Mouse (Mus musculus) heart, embryonic 15.5 days (tissue): ENCODE data around the gene Adgrf1. TPM values are rescaled to one million over a fixed set of nuclear protein-coding genes. Genes with fewer than 3 reads are reported as not detected.

Experiments
- ATAC-seq: fragments of 200-750 bp; cut with Nextera tagmentation; replicated peaks from 2 replicates; pipeline ENCODE4 v1.8.0; 2017; ENCODE audit warnings: low read depth, moderate TSS enrichment; ENCODE audit not compliant: insufficient number of reproducible peaks, insufficient read depth, low FRiP score
- H3K27ac ChIP-seq: fragments of 300-500 bp; sonication (generic); 2 replicates; pipeline ENCODE4 v1.5.1; 2015; ENCODE audit warnings: mild to moderate bottlenecking, inconsistent platforms
- H3K27me3 ChIP-seq: fragments of 300-500 bp; sonication (generic); 2 replicates; pipeline ENCODE4 v1.6.1; 2015; ENCODE audit warnings: inconsistent platforms
- H3K36me3 ChIP-seq: fragments of 300-500 bp; sonication (generic); 2 replicates; pipeline ENCODE4 v1.6.1; 2015; ENCODE audit warnings: mild to moderate bottlenecking, inconsistent platforms
- H3K4me1 ChIP-seq: fragments of 300-500 bp; sonication (generic); replicated peaks from 2 replicates; pipeline ENCODE4 v1.6.1; 2015; ENCODE audit warnings: inconsistent platforms
- H3K4me2 ChIP-seq: fragments of 300-500 bp; sonication (generic); 2 replicates; pipeline ENCODE4 v1.6.1; 2015; ENCODE audit warnings: inconsistent platforms, mild to moderate bottlenecking, moderate library complexity
- H3K4me3 ChIP-seq: fragments of 300-500 bp; sonication (generic); 2 replicates; pipeline ENCODE4 v1.5.1; 2015; ENCODE audit warnings: mild to moderate bottlenecking, inconsistent platforms
- H3K9ac ChIP-seq: fragments of 300-500 bp; sonication (generic); 2 replicates; pipeline ENCODE4 v1.6.1; 2015; ENCODE audit warnings: mild to moderate bottlenecking, inconsistent platforms
- H3K9me3 ChIP-seq: fragments of 300-500 bp; sonication (generic); replicated peaks from 2 replicates; pipeline ENCODE4 v1.6.1; 2016; ENCODE audit warnings: inconsistent platforms
- WGBS: fragments of 180-500 bp; shearing (Covaris S2); methylation state at CpG from one replicate; pipeline ENCODE4 v1.1.7; 2015; ENCODE audit warnings: mixed read lengths; 5-methylcytosine and 5-hydroxymethylcytosine counted together
- polyA plus RNA-seq: library from polyadenylated mRNA; unstranded; fragments of >200 nt; fragmentation: Nextera tagmentation; extraction: Ambion mirVana; gene quantifications from 2 replicates; pipeline ENCODE4 v1.2.1, GENCODE M21; 2015

Adgrf1 gene
- polyA plus RNA-seq, 1 experiment from 2014 or later: not detected

DNA sequence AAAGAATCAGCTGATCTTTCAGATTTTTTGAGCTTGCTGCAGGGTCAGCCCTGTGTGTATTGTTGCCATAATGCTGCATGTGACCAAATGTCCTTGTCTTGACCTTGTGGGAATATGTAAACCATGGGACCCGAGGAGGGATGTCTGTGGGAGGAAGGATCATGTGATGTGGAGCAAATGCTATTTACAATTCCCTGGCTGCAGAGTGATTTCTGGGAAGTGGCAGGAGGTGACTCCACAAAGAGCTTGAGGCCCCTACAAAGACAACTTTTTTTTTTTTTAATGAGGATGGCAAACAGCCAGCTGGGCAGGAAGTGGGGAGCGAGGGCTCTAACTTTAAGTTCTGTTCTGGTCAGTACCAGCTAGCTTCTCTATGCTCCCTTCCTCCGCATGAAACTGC is 20.5 kb upstream of the Adgrf1 start:
- H3K9ac ChIP-seq: no peak overlapping the region
- peak overlapping the region; percentile 14; the same call in 1 of the 2 replicates for H3K27ac ChIP-seq
- no peak for ATAC-seq

DNA sequence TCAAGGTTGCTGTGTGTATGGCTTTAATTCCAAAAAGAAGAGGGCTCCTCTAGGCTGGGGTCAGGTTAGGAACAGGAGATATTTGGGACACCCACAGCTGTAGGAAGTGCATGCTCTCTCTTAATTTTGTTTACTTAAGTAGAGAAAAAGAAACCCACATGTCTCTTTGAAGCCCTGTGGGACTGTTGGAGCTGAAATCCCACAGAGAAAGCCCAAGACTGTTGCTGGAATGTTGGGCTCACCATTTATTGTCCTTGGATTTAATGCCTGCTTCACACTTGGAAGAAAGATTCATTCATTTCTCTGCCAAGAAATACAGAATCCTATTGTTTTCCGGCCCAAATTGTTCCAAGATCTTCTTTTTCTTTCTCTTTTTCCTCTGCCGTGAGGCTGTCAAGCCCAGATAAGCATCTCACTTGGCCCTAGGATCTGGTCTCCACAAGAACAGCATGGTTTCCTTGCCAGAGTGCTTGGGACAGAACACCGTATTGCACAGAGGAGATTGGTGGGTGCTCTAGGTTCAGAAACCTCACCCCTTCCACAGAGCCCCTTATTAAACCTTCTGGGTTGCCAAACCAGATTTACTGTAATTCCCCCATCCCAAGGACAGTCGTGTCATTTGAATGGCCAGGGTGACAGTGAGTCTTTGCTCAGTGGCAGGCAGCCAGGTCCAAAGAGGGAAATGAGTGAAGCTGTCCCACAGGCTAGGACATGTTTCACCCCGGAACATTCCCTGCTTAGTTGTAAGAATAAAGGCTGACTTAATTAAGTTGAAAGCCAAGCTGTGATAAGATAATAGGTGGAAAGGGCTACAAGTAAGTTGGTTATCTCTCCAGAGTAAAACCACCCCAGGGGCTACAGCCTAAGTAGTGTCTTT is 18.6 kb upstream of the Adgrf1 start:
- no peak overlapping the region for H3K4me2 ChIP-seq
- WGBS: 27% methylated on average over 5 of the region's 5 CpGs
- H3K27me3 ChIP-seq: no peaks in the 10 kb centered on the region
- no peaks in the 10 kb centered on the region for H3K36me3 ChIP-seq
- peaks cover 32% of the 10 kb centered on the region for H3K4me1 ChIP-seq
- peak overlapping the region; percentile 59 for H3K27ac ChIP-seq
- no peaks in the 10 kb centered on the region for H3K9me3 ChIP-seq
- no peak overlapping the region for H3K9ac ChIP-seq
- no peak overlapping the region for H3K4me3 ChIP-seq
- ATAC-seq: peak; percentile 36; the same call in 1 of the 2 replicates

More for the DNA sequence above, 20.5 kb upstream of the Adgrf1 start:
- no peak overlapping the region for H3K4me3 ChIP-seq
- H3K9me3 ChIP-seq: no peaks in the 10 kb centered on the region
- H3K4me1 ChIP-seq: peaks cover 29% of the 10 kb centered on the region
- no peaks in the 10 kb centered on the region for H3K36me3 ChIP-seq
- H3K4me2 ChIP-seq: no peak overlapping the region
- 34% methylated on average over 3 of the region's 3 CpGs for WGBS
- H3K27me3 ChIP-seq: no peaks in the 10 kb centered on the region

DNA sequence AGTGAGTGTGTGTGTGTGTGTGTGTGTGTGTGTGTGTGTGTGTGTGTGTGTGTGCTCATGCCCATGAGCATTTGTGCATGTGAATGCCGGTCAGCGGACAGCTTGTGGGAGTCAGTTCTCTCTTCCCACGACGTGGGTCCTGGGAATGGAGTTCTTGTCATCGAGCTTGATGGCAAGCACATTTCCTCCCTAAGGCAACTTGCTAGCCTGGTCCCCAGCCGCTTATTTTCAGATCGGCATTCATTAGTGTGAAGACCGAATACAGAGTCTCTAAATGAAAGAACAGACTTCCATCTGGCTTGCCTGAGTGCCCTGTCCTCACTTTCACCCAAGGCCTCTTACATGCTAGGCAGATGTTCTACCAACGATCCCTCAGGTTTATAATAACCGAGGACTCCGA is 17.3 kb upstream of the Adgrf1 start:
- Histone ChIP-seq H3K4me1 (peaks cover 32% of the 10 kb centered on the region), H3K36me3 (no peaks in the 10 kb centered on the region), H3K27me3 (no peaks in the 10 kb centered on the region), H3K9me3 (no peaks in the 10 kb centered on the region), H3K4me2 (no peak overlapping the region), H3K27ac (no peak overlapping the region), H3K9ac (no peak overlapping the region), H3K4me3 (no peak overlapping the region)
- WGBS: 71% methylated on average over 11 of the region's 11 CpGs
- ATAC-seq: no peak

DNA sequence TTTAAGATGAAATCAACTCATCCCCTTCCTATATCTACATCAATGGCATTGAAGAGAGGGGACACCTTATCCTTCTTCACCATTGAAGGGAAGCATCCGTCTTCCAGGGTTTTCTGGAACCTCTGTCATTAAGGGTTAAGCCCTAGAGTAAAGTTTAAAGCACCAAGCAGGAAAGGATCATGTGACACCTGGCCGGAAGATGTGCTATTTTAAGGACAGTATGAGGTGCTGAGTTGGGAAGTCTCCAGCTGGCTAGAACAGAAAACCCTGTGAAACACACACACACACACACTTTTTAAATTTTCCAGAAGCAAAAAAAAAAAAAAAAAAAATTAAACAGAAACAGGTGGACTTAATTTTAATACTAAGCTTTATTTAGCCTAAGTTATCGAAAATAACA is 15.9 kb upstream of the Adgrf1 start:
- no peak overlapping the region for H3K9ac ChIP-seq
- no peak overlapping the region for H3K4me2 ChIP-seq
- no peaks in the 10 kb centered on the region for H3K27me3 ChIP-seq
- H3K4me3 ChIP-seq: no peak overlapping the region
- peaks cover 32% of the 10 kb centered on the region for H3K4me1 ChIP-seq
- no peak for ATAC-seq
- 36% methylated on average over 3 of the region's 3 CpGs for WGBS
- H3K36me3 ChIP-seq: no peaks in the 10 kb centered on the region
- H3K27ac ChIP-seq: no peak overlapping the region
- H3K9me3 ChIP-seq: no peaks in the 10 kb centered on the region

DNA sequence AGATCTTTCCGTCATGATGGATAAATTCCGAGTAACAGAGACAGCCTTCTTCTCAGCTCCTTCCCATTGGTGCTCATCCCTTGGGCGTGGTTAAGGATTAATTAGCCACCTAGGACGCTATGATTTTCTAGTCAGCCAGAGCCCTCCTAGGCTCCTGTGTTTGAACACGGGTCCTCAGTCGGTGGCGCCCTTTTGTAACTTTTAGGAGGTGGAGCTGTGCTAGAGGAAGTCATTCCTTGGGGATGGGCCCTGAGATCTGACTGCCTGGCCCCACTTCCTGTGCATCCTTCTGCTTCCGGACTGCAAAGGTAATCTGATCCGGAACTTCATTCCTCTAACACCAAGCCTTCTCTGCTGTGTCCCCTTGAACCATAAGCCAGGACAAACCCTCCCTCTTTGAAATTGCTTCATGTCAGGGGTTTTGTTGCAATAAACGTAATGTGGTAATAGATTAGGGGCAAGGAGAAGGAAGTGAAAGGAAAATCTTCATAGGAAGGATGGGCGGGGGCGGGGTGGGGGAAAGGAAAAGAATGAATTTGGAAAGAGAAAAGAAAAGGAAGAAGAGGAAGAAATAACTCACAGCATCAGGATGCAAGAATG is 13.5 kb upstream of the Adgrf1 start:
- H3K36me3 ChIP-seq: no peaks in the 10 kb centered on the region
- H3K4me3 ChIP-seq: no peak overlapping the region
- H3K9me3 ChIP-seq: no peaks in the 10 kb centered on the region
- H3K27me3 ChIP-seq: no peaks in the 10 kb centered on the region
- peaks cover 17% of the 10 kb centered on the region for H3K4me1 ChIP-seq
- H3K27ac ChIP-seq: no peak overlapping the region
- 71% methylated on average over 12 of the region's 12 CpGs for WGBS
- no peak overlapping the region for H3K9ac ChIP-seq
- H3K4me2 ChIP-seq: no peak overlapping the region
- no peak for ATAC-seq

DNA sequence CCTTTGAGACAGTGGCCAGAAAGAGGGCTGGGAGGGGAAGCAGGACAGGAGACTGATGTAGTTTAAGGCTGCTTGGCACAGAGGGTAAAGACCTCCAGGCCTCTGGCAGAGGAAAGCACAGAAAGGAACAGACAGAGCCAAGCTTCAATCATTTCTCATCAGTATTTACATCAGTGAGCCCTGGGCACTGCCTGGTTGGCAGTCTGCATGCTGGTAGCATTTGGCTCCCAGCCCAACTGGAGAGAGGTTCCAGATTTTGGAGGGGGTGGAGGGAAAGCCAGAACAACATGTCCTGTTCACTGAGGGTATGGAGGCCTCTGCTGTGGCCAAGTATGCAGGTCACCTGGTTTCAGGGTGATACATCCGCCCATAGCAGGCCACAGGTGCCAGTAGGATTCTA is 12.4 kb upstream of the Adgrf1 start:
- WGBS: 96% methylated on average over 1 of the region's 1 CpGs
- H3K4me2 ChIP-seq: no peak overlapping the region
- no peaks in the 10 kb centered on the region for H3K27me3 ChIP-seq
- H3K9me3 ChIP-seq: no peaks in the 10 kb centered on the region
- no peak for ATAC-seq
- no peak overlapping the region for H3K27ac ChIP-seq
- no peaks in the 10 kb centered on the region for H3K36me3 ChIP-seq
- peaks cover 11% of the 10 kb centered on the region; the same call in 1 of the 2 replicates for H3K4me1 ChIP-seq
- H3K9ac ChIP-seq: no peak overlapping the region
- no peak overlapping the region for H3K4me3 ChIP-seq

DNA sequence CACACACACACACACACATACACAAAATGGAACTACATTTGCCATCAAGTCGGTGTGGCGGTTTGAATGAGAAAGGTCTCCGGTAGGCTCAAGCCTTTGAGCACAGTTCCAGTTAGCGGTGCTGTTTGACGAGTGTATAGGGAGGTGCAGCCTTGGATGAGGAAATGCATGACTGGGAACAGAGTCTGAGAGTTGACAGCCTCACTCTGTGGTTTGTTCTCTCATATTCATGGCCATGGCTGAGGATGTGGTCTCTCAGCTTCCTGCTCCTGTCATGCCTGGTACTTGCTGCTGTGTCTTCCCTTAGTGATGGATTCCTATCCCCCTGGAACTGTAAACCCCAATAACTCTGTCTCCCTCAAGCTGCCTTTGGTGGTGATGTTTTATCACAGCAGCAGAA is 8.2 kb upstream of the Adgrf1 start:
- H3K36me3 ChIP-seq: no peaks in the 10 kb centered on the region
- no peak overlapping the region for H3K27ac ChIP-seq
- 0 out of 2 replicates have a peak, but pooled peaks cover 3% of the 10 kb centered on the region for H3K9me3 ChIP-seq
- H3K9ac ChIP-seq: no peak overlapping the region
- H3K4me1 ChIP-seq: peaks cover 6% of the 10 kb centered on the region
- no peak for ATAC-seq
- WGBS: 89% methylated on average over 5 of the region's 5 CpGs
- H3K4me3 ChIP-seq: no peak overlapping the region
- H3K27me3 ChIP-seq: no peaks in the 10 kb centered on the region
- H3K4me2 ChIP-seq: no peak overlapping the region

DNA sequence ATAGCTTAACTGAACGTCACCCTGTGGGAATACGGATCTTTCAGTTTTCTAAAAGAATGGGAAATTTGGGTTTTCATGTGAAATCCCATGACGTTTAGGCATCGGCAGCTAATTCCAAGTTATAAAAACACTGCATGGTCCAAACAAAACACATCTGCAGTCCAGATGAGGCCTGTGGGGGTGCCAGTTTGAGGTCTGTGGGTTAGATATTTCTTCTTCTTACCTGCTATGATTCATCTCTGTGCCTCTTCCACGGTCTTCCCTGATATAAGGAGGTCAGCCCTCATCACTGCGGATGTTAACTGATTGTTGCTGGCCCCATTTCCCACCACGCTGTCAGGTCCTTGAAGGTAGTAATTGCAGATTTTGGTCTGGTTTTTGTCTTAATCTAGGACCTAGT is 5.4 kb upstream of the Adgrf1 start:
- Histone ChIP-seq H3K4me2 (peak overlapping the region; percentile 57; the same call in 1 of the 2 replicates), H3K27me3 (no peaks in the 10 kb centered on the region), H3K27ac (no peak overlapping the region), H3K9me3 (0 out of 2 replicates have a peak, but pooled peaks cover 3% of the 10 kb centered on the region), H3K36me3 (no peaks in the 10 kb centered on the region), H3K9ac (no peak overlapping the region), H3K4me3 (no peak overlapping the region), H3K4me1 (peaks cover 6% of the 10 kb centered on the region)
- ATAC-seq: no peak
- WGBS: 63% methylated on average over 7 of the region's 7 CpGs

DNA sequence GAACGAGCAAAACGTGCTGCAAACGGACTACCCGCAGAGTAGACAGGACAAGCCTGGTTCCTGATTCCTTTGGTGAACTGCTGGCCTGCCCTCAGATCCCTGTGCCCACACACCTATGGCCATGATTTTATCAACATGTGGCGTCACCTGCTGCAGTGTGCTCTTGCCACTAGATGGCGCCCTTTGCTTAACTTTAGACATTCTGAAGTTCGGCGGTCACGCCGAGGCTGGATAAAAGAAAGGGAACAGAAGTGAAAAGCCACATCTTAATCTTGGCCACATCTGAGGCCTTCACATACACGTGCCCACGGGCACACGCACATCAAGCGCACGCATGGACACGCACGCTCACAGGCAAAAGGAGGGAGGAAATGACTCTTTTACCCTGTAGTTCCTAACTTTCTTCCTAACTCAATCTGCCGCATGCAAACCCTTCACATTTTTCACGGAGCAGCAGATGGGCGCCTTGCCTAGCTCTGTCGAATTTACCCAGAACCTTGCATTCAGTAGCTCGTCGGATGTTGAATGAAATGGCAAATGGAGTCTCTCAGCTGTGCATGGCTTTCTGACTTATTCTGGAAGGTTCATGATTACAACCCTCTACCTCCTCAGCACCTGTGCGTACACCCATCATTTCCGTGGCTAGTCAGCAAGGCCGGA is 4.8 kb upstream of the Adgrf1 start:
- WGBS: 20% methylated on average over 26 of the region's 26 CpGs
- Histone ChIP-seq H3K9ac (no peak overlapping the region), H3K4me2 (peak overlapping the region; percentile 57), H3K36me3 (no peaks in the 10 kb centered on the region), H3K4me3 (peak overlapping the region; percentile 20), H3K9me3 (0 out of 2 replicates have a peak, but pooled peaks cover 3% of the 10 kb centered on the region), H3K4me1 (peaks cover 6% of the 10 kb centered on the region), H3K27ac (no peak overlapping the region), H3K27me3 (no peaks in the 10 kb centered on the region)
- ATAC-seq: peak; percentile 60; the same call in 1 of the 2 replicates

DNA sequence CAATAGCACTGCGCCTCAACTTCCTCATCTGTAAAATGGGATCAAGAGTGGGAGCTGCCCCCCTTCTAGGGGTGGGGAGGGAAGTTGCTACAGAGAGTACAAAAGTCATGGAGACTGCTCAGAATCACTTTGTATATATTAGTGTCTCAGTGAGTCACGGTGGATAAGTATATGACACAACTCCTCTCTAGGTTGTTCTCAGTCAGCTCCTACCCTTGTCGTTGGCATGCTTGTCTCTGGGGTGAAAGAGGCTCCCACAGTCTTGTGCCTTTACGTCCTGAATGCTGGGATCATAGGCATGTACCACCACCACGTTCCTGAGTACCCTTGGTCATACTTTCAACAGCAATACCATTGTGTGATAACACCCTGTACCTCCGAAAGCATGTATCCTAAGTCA is 4.2 kb upstream of the Adgrf1 start:
- no peaks in the 10 kb centered on the region for H3K27me3 ChIP-seq
- no peak overlapping the region for H3K4me2 ChIP-seq
- H3K4me1 ChIP-seq: peaks cover 6% of the 10 kb centered on the region
- H3K4me3 ChIP-seq: no peak overlapping the region
- WGBS: 92% methylated on average over 6 of the region's 6 CpGs
- H3K36me3 ChIP-seq: no peaks in the 10 kb centered on the region
- no peak overlapping the region for H3K27ac ChIP-seq
- ATAC-seq: no peak
- no peak overlapping the region for H3K9ac ChIP-seq
- H3K9me3 ChIP-seq: 0 out of 2 replicates have a peak, but pooled peaks cover 3% of the 10 kb centered on the region

DNA sequence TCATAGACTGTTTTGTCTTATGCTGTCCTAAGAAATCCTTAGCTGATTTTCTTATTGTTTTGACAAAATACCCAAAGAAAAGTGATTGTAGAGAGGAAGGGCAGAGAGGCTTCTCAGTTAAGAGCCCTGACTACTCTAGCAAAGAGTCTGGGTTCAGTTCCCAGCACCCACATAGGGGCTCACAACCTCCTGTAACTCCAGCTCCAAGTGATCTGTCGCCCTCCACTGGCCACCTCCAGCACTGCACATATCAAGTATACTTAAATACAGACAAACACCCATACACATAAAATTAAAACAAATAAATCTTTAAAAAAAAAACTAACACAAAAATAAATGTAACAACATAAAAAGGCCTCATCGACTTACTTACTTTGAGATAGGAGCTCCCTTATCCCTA is 3.5 kb upstream of the Adgrf1 start:
- peaks cover 6% of the 10 kb centered on the region for H3K4me1 ChIP-seq
- H3K4me2 ChIP-seq: no peak overlapping the region
- H3K27me3 ChIP-seq: no peaks in the 10 kb centered on the region
- no peak overlapping the region for H3K9ac ChIP-seq
- no peak overlapping the region for H3K27ac ChIP-seq
- WGBS: 81% methylated on average over 2 of the region's 2 CpGs
- ATAC-seq: no peak
- H3K4me3 ChIP-seq: no peak overlapping the region
- no peaks in the 10 kb centered on the region for H3K36me3 ChIP-seq
- H3K9me3 ChIP-seq: 0 out of 2 replicates have a peak, but pooled peaks cover 3% of the 10 kb centered on the region
